Mouse (Mus musculus) G1E (cell line): Measurements from ENCODE around the gene Serpinb6a.

Experiments
- CTCF ChIP-seq: IDR thresholded peaks from 2 replicates; pipeline ENCODE4 v1.5.1; 2012; ENCODE audit warnings: low read depth, low read length, inconsistent platforms, mixed read lengths
- GATA1 ChIP-seq: IDR thresholded peaks from 2 replicates; pipeline ENCODE4 v1.6.1; 2012; ENCODE audit warnings: borderline replicate concordance, low read length, inconsistent platforms, mixed read lengths
- POLR2AphosphoS5 ChIP-seq: IDR thresholded peaks from 2 replicates; pipeline ENCODE4 v1.6.1; 2012; ENCODE audit warnings: low read depth, low read length, inconsistent platforms; ENCODE audit not compliant: insufficient replicate concordance

- TF ChIP-seq CTCF: no peak
- no peak for TF ChIP-seq POLR2AphosphoS5
- no peak for TF ChIP-seq GATA1
Measured at GRCm38 (mm10) chr13:33965056-33966024, 37.3 kb downstream of the Serpinb6a start.
